Mouse (Mus musculus) kidney, postnatal 4 days (tissue): ENCODE data around the gene Ankdd1a.

Experiments used
- DNase-seq, 2 experiments: peaks; one replicate each; pipeline ENCODE4 v3.0.0; 2021; ENCODE audit warnings: mixed read lengths in 2 of 2

The Ankdd1a gene

GRCm38 (mm10) chr9:65541126-65542068 is 21.4 kb upstream of the Ankdd1a start:
- peak in 1 of 2 experiments; percentile 46 for DNase-seq

GRCm38 (mm10) chr9:65539697-65540096 is 19.7 kb upstream of the Ankdd1a start:
- DNase-seq, result no peak

- peak; percentile 36 to 53 for DNase-seq
Observed at GRCm38 (mm10) chr9:65537901-65538630, 18.1 kb upstream of the Ankdd1a start.

GRCm38 (mm10) chr9:65536491-65536890 is 16.5 kb upstream of the Ankdd1a start:
- DNase-seq, result no peak

- no peak for DNase-seq
Observed at GRCm38 (mm10) chr9:65535789-65536469, 15.9 kb upstream of the Ankdd1a start.

- no peak for DNase-seq
Observed at GRCm38 (mm10) chr9:65535191-65535722, 15.3 kb upstream of the Ankdd1a start.

GRCm38 (mm10) chr9:65534111-65534510 is 14.1 kb upstream of the Ankdd1a start:
- DNase-seq, result no peak

GRCm38 (mm10) chr9:65532986-65533385 is 13.0 kb upstream of the Ankdd1a start:
- no peak for DNase-seq

- DNase-seq, result no peak
Observed at GRCm38 (mm10) chr9:65531283-65531682, 11.3 kb upstream of the Ankdd1a start.

GRCm38 (mm10) chr9:65529659-65530058 is 9.7 kb upstream of the Ankdd1a start:
- DNase-seq, result no peak

GRCm38 (mm10) chr9:65528417-65529038 is 8.5 kb upstream of the Ankdd1a start:
- DNase-seq, result no peak

- no peak for DNase-seq
Observed at GRCm38 (mm10) chr9:65525445-65526195, 5.6 kb upstream of the Ankdd1a start.

- DNase-seq, result peak; percentile 87 to 90
Observed at GRCm38 (mm10) chr9:65523611-65524364, 3.8 kb upstream of the Ankdd1a start.

- DNase-seq, result no peak
Observed at GRCm38 (mm10) chr9:65520505-65520876, 498 bp upstream of the Ankdd1a start.

- DNase-seq, result no peak
Observed at GRCm38 (mm10) chr9:65514851-65515261, 5.1 kb downstream of the Ankdd1a start.

- DNase-seq, result no peak
Observed at GRCm38 (mm10) chr9:65514431-65514830, 5.6 kb downstream of the Ankdd1a start.

- no peak for DNase-seq
Observed at GRCm38 (mm10) chr9:65512520-65512919, 7.5 kb downstream of the Ankdd1a start.

GRCm38 (mm10) chr9:65508449-65508848 is 11.5 kb downstream of the Ankdd1a start:
- DNase-seq, result no peak

GRCm38 (mm10) chr9:65502721-65503505 is 17.1 kb downstream of the Ankdd1a start:
- no peak for DNase-seq

- DNase-seq, result peak; percentile 47 to 64
Observed at GRCm38 (mm10) chr9:65502146-65502545, 17.8 kb downstream of the Ankdd1a start.
